Mouse (Mus musculus) macrophage (primary cell): ENCODE measurements around the gene Cxcr2. TPM values are rescaled to one million over a fixed set of nuclear protein-coding genes. Genes with fewer than 3 reads are reported as not detected.
"Not testable (repeated sequence)": the region's sequence is repeated elsewhere in the genome, so short reads cannot be mapped to it uniquely, and the experiment has no call there.

Experiments
- H3K27ac ChIP-seq: fragments of 350-480 bp; formaldehyde crosslinking; 2 replicates; pipeline ENCODE4 v1.9.0; 2021
- H3K36me3 ChIP-seq: fragments of 350-480 bp; formaldehyde crosslinking; 2 replicates; pipeline ENCODE4 v1.9.0; 2021; ENCODE audit errors: inconsistent target
- H3K4me3 ChIP-seq: fragments of 350-480 bp; formaldehyde crosslinking; 2 replicates; pipeline ENCODE4 v1.9.0; 2021; ENCODE audit errors: inconsistent target
- H3K79me2 ChIP-seq: fragments of 350-480 bp; formaldehyde crosslinking; 2 replicates; pipeline ENCODE4 v1.9.0; 2021; ENCODE audit errors: inconsistent target
- WGBS: methylation state at CpG from one replicate; pipeline ENCODE4 v1.1.7; 2026; ENCODE audit warnings: inconsistent platforms; ENCODE audit not compliant: missing documents; 5-methylcytosine and 5-hydroxymethylcytosine counted together
- polyA plus RNA-seq: library from polyadenylated mRNA; stranded (reverse); fragments of 250-400 nt; gene quantifications from 3 replicates; pipeline ENCODE4 v1.2.4, GENCODE M21; 2018; ENCODE audit warnings: inconsistent platforms

Cxcr2 gene
- polyA plus RNA-seq, 1 experiment from 2014 or later = 0.76 TPM

DNA sequence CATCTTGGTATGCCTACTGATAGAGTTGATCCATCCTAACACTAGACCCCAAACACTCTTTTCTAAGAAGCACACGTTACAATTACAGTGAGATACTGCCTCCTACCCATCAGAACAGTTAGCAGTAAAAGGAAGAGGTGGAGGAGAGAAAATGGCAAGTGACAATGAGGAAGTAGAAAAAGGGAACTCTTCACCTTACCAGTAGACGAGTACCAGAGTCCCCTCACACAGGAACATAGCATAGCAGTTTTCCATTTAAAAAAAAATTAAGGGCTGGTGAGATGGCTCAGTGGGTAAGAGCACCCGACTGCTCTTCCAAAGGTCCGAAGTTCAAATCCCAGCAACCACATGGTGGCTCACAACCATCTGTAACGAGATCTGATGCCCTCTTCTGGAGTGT lies 5.8 kb downstream of the Cxcr2 start:
- H3K27ac ChIP-seq, H3K4me3 ChIP-seq, H3K79me2 ChIP-seq, H3K36me3 ChIP-seq: not testable (repeated sequence)
- WGBS = 17% methylated on average over 2 of the region's 5 CpGs

DNA sequence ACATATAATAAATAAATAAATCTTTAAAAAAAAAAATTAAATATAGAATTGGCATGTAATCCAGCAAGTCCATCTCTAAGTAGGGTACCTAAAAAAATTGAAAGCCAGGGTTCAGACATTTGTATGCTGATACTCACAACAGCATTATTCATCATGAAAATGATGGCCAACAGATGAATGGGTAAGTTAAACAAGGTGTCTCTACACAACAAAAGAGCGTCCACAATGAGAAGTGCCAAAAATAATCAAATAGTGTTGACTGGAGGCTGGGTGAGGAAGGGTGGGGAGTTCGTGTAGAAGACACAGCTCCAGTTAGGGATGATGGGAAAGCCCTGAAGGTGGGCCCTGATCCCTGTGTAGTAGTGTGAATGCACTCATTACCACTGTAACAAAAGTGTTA lies 6.2 kb downstream of the Cxcr2 start:
- Histone ChIP-seq H3K36me3 (no peaks in the 10 kb centered on the region), H3K27ac (no peak overlapping the region), H3K4me3 (no peak overlapping the region), H3K79me2 (no peaks in the 10 kb centered on the region)
- 45% methylated on average over 2 of the region's 2 CpGs for WGBS

GRCm38 (mm10) chr1:74167136-74167535 lies 13.3 kb downstream of the Cxcr2 start:
- H3K27ac ChIP-seq = no peak overlapping the region
- 46% methylated on average over 5 of the region's 5 CpGs for WGBS
- H3K4me3 ChIP-seq = no peak overlapping the region
- no peaks in the 10 kb centered on the region for H3K79me2 ChIP-seq
- H3K36me3 ChIP-seq = no peaks in the 10 kb centered on the region

- no peaks in the 10 kb centered on the region for H3K36me3 ChIP-seq
- no peak overlapping the region for H3K4me3 ChIP-seq
- no peaks in the 10 kb centered on the region for H3K79me2 ChIP-seq
- H3K27ac ChIP-seq = no peak overlapping the region
- WGBS = 76% methylated on average over 3 of the region's 3 CpGs
These were observed 15.9 kb downstream of the Cxcr2 start for GRCm38 (mm10) chr1:74169721-74170120.

DNA sequence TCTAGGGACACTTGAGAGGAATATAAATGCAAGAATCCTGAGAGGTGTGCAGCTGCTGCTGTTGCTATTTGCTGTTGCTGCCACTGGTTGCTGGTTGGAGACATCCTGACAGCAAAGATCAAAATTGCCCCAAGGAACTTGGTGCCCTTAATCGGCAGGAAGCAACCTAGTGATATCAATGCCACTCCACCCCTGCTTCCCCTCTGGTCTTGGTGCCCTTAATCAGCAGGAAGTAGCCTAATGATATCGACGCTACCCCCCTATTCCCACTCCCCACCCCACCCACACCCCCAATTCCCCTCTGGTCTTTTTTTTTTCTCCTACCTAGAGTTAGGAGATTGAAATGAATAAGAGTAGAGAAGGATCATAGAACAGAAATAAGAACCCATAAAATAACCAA lies 18.9 kb downstream of the Cxcr2 start:
- no peak overlapping the region for H3K4me3 ChIP-seq
- WGBS = 0% methylated on average over 3 of the region's 3 CpGs
- H3K27ac ChIP-seq = no peak overlapping the region
- H3K36me3 ChIP-seq = no peaks in the 10 kb centered on the region
- no peaks in the 10 kb centered on the region for H3K79me2 ChIP-seq

- no peak overlapping the region for H3K4me3 ChIP-seq
- H3K36me3 ChIP-seq = no peaks in the 10 kb centered on the region
- no peaks in the 10 kb centered on the region for H3K79me2 ChIP-seq
- 94% methylated on average over 4 of the region's 4 CpGs for WGBS
- no peak overlapping the region for H3K27ac ChIP-seq
These were observed 21.9 kb downstream of the Cxcr2 start for GRCm38 (mm10) chr1:74175731-74176130.

DNA sequence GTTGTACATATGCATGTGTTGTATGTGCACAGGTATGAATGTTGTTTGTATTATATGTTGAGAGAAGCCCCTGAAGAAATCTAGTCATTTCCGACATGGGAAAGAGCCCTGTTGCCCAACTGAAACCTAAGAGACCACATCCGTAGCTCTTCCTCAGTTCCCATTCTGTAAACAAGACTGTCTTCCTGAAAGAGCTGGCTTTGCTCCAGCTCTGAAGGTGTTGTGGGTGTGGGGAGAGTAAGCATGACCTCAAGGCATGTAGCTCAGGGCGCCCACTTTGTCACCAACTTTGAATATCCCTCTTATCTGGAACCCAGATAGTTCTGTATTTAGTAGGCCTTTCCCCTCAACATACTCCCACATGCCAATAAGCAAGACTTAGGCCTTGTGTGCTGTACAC lies 24.8 kb downstream of the Cxcr2 start:
- Histone ChIP-seq H3K4me3 (no peak overlapping the region), H3K27ac (no peak overlapping the region), H3K79me2 (no peaks in the 10 kb centered on the region), H3K36me3 (no peaks in the 10 kb centered on the region)
- 30% methylated on average over 3 of the region's 3 CpGs for WGBS

DNA sequence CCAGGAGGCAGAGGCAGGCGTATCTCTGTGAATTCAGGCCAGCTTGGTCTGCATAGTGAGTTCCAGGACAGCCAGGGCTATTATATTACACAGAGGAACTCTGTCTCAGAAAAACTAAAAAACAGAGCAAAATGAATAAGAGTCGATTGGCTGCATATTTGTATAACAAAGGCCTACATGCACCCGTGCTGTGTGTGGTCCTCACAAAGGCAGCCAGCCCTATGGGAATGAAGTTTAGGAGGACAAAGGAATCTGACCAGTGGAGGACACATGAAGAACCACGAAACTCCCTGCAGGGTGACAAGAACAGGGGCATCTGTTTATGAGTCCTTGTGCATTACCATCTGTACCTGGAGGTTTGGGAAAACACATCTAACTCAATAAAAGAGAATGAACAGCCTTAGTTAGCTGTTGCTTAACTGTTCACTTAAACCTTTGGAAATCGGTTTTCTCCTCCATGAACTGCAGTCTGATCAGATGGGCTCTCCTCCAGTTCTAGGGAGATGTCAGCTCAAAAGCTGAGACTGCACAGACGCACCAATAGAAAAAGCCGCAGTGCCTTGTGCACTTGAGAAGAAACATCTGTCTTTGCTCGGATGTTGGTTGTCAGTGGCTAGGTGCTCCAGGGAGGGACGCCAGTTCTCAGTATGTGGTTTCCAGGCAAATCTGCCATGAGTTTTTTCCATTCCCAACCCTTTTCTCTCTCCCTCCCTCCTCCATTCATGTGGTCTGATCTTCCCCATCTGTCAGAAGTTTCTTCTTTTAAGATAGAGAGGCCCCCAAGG lies 26.0 kb downstream of the Cxcr2 start:
- Histone ChIP-seq H3K4me3 (no peak overlapping the region), H3K36me3 (no peaks in the 10 kb centered on the region), H3K27ac (no peak overlapping the region), H3K79me2 (no peaks in the 10 kb centered on the region)
- 65% methylated on average over 9 of the region's 9 CpGs for WGBS

DNA sequence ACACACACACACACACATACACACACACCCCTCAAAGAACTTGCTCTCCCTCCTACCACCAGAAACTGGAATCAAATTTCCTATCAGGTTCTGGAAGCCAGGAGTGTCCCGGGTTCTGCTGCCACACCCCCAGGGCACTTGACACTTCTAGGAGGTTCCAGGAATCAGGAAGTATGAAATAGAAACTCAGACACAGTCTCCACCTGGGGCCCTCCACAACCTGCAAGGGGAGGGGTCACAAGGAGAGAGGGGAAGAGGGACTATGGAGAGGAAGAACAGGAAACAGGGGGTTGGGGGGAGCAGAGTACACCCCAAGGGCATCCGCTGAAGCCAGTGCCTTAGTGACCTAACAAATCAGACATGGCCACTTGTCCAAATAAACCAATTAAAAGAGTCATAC lies 27.7 kb downstream of the Cxcr2 start:
- Histone ChIP-seq H3K4me3 (no peak overlapping the region), H3K79me2 (no peaks in the 10 kb centered on the region), H3K36me3 (no peaks in the 10 kb centered on the region), H3K27ac (no peak overlapping the region)
- WGBS = 45% methylated on average over 2 of the region's 2 CpGs

GRCm38 (mm10) chr1:74183006-74183405 lies 29.2 kb downstream of the Cxcr2 start:
- Histone ChIP-seq H3K36me3 (no peaks in the 10 kb centered on the region), H3K4me3 (no peak overlapping the region), H3K79me2 (no peaks in the 10 kb centered on the region), H3K27ac (no peak overlapping the region)
- WGBS = 50% methylated on average over 2 of the region's 2 CpGs

GRCm38 (mm10) chr1:74190471-74190870 lies 36.7 kb downstream of the Cxcr2 start:
- no peak overlapping the region for H3K4me3 ChIP-seq
- no peaks in the 10 kb centered on the region for H3K79me2 ChIP-seq
- 93% methylated on average over 7 of the region's 7 CpGs for WGBS

DNA sequence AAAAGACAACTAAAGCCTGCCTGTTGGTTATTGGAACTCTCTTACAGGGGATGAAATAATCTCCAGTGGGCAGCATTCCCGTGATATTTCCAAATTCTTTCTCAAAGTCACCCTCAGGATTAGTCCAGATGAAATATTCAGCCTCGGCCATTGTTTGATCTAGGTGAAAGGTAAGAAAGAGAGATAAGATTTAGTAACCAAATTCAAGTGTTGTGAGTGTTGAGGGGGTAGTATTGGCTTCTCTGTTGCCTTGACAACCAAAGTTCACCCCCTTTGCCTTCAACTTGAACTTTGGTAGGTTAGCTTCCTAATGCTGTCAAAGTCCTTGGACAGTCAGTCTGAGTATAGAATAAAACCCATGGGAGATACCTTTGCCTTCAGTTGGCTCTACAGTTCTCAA lies 38.9 kb downstream of the Cxcr2 start:
- Histone ChIP-seq H3K4me3 (no peak overlapping the region), H3K27ac (no peak overlapping the region), H3K79me2 (no peaks in the 10 kb centered on the region), H3K36me3 (no peaks in the 10 kb centered on the region)
- WGBS = 89% methylated on average over 2 of the region's 2 CpGs

More at GRCm38 (mm10) chr1:74190471-74190870, 36.7 kb downstream of the Cxcr2 start:
- Histone ChIP-seq H3K27ac (no peak overlapping the region), H3K36me3 (no peaks in the 10 kb centered on the region)

DNA sequence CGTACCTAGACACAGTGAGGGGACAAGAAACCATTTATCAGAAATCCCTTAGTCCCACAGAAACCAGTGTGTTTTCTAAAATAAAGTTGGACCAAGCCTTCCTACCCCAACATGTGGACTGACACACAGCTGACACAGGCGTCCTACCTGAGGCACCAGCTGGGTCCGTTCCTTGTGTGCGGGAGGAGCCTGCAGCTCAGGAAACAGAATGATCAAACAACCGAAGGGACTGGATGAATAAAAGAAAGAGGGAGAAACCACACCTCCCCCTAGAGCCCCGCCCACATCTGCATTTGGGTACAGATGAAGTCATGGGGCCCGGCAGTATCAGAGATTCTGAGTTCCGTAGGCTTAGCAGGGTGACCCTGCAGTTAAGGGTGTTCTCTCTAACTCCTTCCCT lies 40.7 kb downstream of the Cxcr2 start, which contains the start of gene Cxcr1:
TSS of gene Cxcr1 (minus strand) at position 187 of the 400 bp plus-strand sequence.
- H3K36me3 ChIP-seq = no peaks in the 10 kb centered on the region

GRCm38 (mm10) chr1:74195961-74196360 lies 42.2 kb downstream of the Cxcr2 start:
- Histone ChIP-seq H3K27ac (no peak overlapping the region), H3K4me3 (no peak overlapping the region), H3K79me2 (no peaks in the 10 kb centered on the region), H3K36me3 (no peaks in the 10 kb centered on the region)
- WGBS = 36% methylated on average over 7 of the region's 7 CpGs

More for the DNA sequence above, 40.7 kb downstream of the Cxcr2 start, which contains the start of gene Cxcr1:
- Histone ChIP-seq H3K79me2 (no peaks in the 10 kb centered on the region), H3K27ac (no peak within 1 kb of the TSS), H3K4me3 (no peak within 1 kb of the TSS)
- WGBS = 71% methylated on average over 8 of the region's 8 CpGs

DNA sequence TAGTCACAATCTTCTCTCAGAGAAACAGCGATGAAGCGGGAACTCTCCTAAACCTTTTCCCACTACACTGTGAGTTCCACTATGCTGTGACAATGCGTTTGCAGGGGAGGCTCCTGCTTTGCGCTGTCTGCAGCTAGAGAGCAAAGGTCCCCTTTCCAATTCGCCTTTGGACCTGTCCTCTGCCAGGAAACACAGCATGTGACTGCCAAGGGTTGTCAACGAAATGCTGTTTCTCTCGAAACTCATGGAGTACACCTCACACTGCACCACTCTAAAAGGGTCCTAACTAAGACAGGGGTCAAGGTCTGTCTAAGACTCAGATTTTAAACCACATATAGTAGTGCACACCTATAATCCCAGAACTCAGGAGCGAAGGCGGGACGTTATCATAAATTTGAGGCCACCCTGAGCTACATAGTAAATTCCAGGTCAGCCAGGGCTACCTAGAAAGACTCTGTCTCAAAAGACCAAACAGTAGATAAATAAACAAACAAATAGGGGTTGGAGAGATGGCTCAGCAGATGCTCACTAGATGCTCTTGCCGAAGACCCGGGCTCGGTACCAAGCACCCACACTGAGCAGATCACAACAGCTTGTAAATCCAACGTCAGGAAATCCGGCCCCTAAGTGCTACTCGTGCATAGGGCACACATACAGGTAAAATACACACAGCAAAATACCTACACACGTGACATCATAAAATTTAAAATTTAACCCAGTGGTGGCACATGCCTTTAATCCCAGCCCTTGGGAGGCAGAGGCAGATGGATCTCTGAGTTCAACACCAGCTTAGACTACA lies 43.0 kb downstream of the Cxcr2 start:
- Histone ChIP-seq H3K4me3 (no peak overlapping the region), H3K79me2 (no peaks in the 10 kb centered on the region), H3K27ac (no peak overlapping the region), H3K36me3 (no peaks in the 10 kb centered on the region)
- WGBS = 82% methylated on average over 17 of the region's 17 CpGs
